Mouse (Mus musculus): Measurements from ENCODE around the gene Cenpt. TPM values are rescaled to one million over a fixed set of nuclear protein-coding genes. Genes with fewer than 3 reads are reported as not detected.

The Cenpt gene
- polyA plus RNA-seq, 1 experiment, result 73.2 TPM

DNA sequence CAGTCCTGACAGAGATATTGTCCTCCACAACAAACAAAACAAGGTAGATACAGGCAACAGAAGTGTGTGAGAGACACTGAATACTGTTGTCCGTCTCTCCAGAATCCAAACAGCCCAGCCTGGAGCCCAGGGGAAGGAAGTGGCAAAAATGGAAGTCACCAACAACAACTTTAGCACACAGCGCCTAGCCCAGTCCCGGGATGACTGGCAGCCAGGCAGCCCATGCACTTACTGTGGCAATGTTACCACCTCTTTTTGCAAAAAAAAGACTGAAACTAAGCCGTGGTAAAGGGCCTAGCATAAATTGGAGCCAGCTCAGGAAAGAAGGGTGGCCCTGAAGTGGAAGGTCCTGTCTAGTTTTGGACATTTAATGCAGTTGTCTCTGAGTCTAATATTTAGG, 26.7 kb downstream of the Cenpt start:
- peak overlapping the region; percentile 92 for H3K4me3 ChIP-seq (replicated peaks; ENCODE audit: control insufficient read depth, low read depth, low read length)
- peak overlapping the region; percentile 67 for H3K27ac ChIP-seq (ENCODE audit: control insufficient read depth, insufficient read depth, low read depth, low read length, poor library complexity)
- TF ChIP-seq CTCF (IDR thresholded peaks at IDR 0.05; ENCODE audit: control insufficient read depth, insufficient read depth, low read length) (no peak), POLR2A (IDR thresholded peaks at IDR 0.05; ENCODE audit: borderline replicate concordance, control insufficient read depth, low read depth, low read length) (peak; percentile 21; the same call in 1 of the 2 replicates)
- peaks cover 2% of the 10 kb centered on the region; the same call in 1 of the 2 replicates for H3K4me1 ChIP-seq (ENCODE audit: control insufficient read depth, insufficient read depth, low read length)
- WGBS, result 3% methylated on average over 4 of the region's 4 CpGs

DNA sequence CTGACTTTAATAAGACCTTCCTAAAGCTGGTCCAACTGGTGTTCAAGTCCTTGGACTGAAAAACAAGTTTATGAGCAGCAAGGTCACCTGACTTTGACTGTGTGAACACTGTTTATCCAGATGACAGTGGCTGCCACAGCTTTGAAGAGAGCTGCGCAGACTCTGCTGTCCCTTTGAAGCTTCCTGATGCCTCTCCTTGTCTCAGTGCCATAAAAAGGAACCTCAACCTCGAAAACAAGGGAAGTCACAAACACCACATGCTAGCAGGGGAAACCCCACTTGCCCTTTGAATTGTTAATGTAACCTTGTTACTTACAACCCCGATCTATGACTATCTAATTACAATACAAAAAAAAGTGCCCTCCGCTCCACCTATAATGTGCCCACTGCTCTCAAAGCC, 27.6 kb downstream of the Cenpt start:
- no peak for TF ChIP-seq POLR2A (IDR thresholded peaks at IDR 0.05; ENCODE audit: borderline replicate concordance, control insufficient read depth, low read depth, low read length)
- no peak for TF ChIP-seq CTCF (IDR thresholded peaks at IDR 0.05; ENCODE audit: control insufficient read depth, insufficient read depth, low read length)
- Histone ChIP-seq H3K4me1 (ENCODE audit: control insufficient read depth, insufficient read depth, low read length) (peaks cover 2% of the 10 kb centered on the region; the same call in 1 of the 2 replicates), H3K4me3 (replicated peaks; ENCODE audit: control insufficient read depth, low read depth, low read length) (peak overlapping the region; percentile 62), H3K27ac (ENCODE audit: control insufficient read depth, insufficient read depth, low read depth, low read length, poor library complexity) (peak overlapping the region; percentile 65)
- WGBS, result 42% methylated on average over 4 of the region's 4 CpGs

DNA sequence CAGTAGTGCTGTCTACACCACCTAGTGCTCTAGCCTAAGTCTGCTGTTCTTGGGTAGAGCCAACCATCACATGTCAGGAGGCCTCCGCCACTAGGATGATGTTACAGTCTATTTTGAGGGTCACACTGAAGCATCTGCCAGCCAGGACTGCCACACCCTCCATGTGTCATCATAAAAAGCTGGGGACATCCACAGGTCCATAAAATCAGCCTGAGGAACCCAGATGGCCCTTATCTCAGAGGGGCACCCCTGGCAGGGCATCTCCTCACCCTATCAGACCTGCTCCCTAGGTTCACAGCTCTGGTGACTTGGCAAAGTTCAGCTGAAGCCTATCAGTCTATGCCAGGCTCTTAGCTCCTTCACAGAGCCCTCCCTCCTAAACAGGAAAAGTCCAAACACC, 32.2 kb downstream of the Cenpt start:
- Histone ChIP-seq H3K27ac (ENCODE audit: control insufficient read depth, insufficient read depth, low read depth, low read length, poor library complexity) (peak overlapping the region; percentile 90), H3K4me3 (replicated peaks; ENCODE audit: control insufficient read depth, low read depth, low read length) (no peak overlapping the region), H3K4me1 (ENCODE audit: control insufficient read depth, insufficient read depth, low read length) (peaks cover 4% of the 10 kb centered on the region; the same call in 1 of the 2 replicates)
- TF ChIP-seq POLR2A (IDR thresholded peaks at IDR 0.05; ENCODE audit: borderline replicate concordance, control insufficient read depth, low read depth, low read length) (no peak), CTCF (IDR thresholded peaks at IDR 0.05; ENCODE audit: control insufficient read depth, insufficient read depth, low read length) (no peak)
- WGBS, result 65% methylated on average over 1 of the region's 1 CpGs

DNA sequence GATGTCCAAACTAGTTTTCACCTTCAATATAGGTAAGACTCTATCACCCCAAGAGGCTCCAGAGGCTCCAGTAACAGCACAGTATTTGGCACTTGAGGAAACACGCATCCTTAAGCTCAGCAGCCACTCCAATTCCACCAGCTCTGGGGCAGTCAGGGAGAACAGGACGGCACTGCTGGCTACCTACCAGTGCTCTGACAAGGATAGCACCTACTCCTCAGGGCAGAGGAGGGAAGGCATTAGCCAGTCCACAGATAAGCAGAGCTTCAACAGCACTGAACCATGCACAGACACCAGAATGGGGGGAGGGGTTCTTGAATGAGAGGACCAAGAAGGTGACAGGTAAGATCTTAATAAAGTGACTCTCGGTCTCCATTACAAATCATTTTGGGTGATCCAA, 33.4 kb downstream of the Cenpt start:
- Histone ChIP-seq H3K27ac (ENCODE audit: control insufficient read depth, insufficient read depth, low read depth, low read length, poor library complexity) (peak overlapping the region; percentile 40; the same call in 1 of the 2 replicates), H3K4me3 (replicated peaks; ENCODE audit: control insufficient read depth, low read depth, low read length) (no peak overlapping the region), H3K4me1 (ENCODE audit: control insufficient read depth, insufficient read depth, low read length) (peaks cover 4% of the 10 kb centered on the region; the same call in 1 of the 2 replicates)

DNA sequence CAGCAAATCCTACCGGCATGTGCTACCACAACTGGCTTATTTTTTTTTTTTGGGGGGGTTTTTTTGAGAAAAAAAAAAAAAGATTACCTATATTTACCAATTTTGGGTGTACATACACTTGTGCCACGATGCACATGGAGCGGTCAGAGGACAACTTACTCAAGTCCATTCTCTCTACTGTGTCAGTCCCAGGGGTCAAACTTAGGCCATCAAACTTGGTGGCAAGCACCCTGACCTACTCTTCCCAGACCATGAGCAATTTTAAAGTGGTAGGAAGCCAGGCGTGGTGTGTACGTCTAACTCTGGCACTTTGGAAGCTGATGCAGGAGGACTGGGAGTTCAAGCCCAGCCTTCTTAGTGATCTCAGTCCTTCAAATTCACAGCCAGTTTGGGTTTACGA, 39.8 kb downstream of the Cenpt start:
- TF ChIP-seq POLR2A (IDR thresholded peaks at IDR 0.05; ENCODE audit: borderline replicate concordance, control insufficient read depth, low read depth, low read length), result no peak
- no peak for TF ChIP-seq CTCF (IDR thresholded peaks at IDR 0.05; ENCODE audit: control insufficient read depth, insufficient read depth, low read length)
- WGBS, result 92% methylated on average over 6 of the region's 6 CpGs
- peaks cover 8% of the 10 kb centered on the region for H3K4me1 ChIP-seq (ENCODE audit: control insufficient read depth, insufficient read depth, low read length)
- H3K4me3 ChIP-seq (replicated peaks; ENCODE audit: control insufficient read depth, low read depth, low read length), result no peak overlapping the region
- no peak overlapping the region for H3K27ac ChIP-seq (ENCODE audit: control insufficient read depth, insufficient read depth, low read depth, low read length, poor library complexity)

More for the DNA sequence above, 33.4 kb downstream of the Cenpt start:
- WGBS, result 74% methylated on average over 3 of the region's 3 CpGs
- TF ChIP-seq POLR2A (IDR thresholded peaks at IDR 0.05; ENCODE audit: borderline replicate concordance, control insufficient read depth, low read depth, low read length) (no peak), CTCF (IDR thresholded peaks at IDR 0.05; ENCODE audit: control insufficient read depth, insufficient read depth, low read length) (no peak)

GRCm38 (mm10) chr8:105812511-105812910, 40.6 kb downstream of the Cenpt start:
- H3K4me1 ChIP-seq (ENCODE audit: control insufficient read depth, insufficient read depth, low read length), result peaks cover 8% of the 10 kb centered on the region
- WGBS, result 86% methylated on average over 5 of the region's 5 CpGs
- H3K4me3 ChIP-seq (replicated peaks; ENCODE audit: control insufficient read depth, low read depth, low read length), result no peak overlapping the region
- H3K27ac ChIP-seq (ENCODE audit: control insufficient read depth, insufficient read depth, low read depth, low read length, poor library complexity), result no peak overlapping the region; the same call in 1 of the 2 replicates
- TF ChIP-seq CTCF (IDR thresholded peaks at IDR 0.05; ENCODE audit: control insufficient read depth, insufficient read depth, low read length), result no peak
- no peak for TF ChIP-seq POLR2A (IDR thresholded peaks at IDR 0.05; ENCODE audit: borderline replicate concordance, control insufficient read depth, low read depth, low read length)

DNA sequence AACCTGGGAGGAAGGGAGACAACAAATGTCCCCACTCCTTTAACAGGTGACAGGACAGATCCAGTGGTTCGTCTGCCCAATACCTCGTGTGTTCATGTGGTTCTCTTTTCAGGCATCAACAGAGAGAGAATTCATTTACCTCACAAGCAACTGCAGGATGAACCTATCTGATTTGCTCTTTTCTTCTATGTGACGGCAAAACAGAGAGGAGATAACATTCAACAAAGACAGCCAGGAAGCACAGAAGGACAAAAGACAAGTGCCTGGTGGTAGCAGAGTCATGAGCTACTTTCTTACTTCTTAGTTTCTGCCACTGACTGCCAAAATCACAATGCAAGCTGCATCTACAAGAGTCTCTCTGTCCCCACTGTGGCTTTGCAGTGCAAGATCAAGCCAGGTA, 41.5 kb downstream of the Cenpt start:
- 56% methylated on average over 3 of the region's 3 CpGs for WGBS
- H3K4me3 ChIP-seq (replicated peaks; ENCODE audit: control insufficient read depth, low read depth, low read length), result no peak overlapping the region
- no peak overlapping the region for H3K27ac ChIP-seq (ENCODE audit: control insufficient read depth, insufficient read depth, low read depth, low read length, poor library complexity)
- TF ChIP-seq POLR2A (IDR thresholded peaks at IDR 0.05; ENCODE audit: borderline replicate concordance, control insufficient read depth, low read depth, low read length) (no peak), CTCF (IDR thresholded peaks at IDR 0.05; ENCODE audit: control insufficient read depth, insufficient read depth, low read length) (no peak)
- H3K4me1 ChIP-seq (ENCODE audit: control insufficient read depth, insufficient read depth, low read length), result peaks cover 9% of the 10 kb centered on the region

DNA sequence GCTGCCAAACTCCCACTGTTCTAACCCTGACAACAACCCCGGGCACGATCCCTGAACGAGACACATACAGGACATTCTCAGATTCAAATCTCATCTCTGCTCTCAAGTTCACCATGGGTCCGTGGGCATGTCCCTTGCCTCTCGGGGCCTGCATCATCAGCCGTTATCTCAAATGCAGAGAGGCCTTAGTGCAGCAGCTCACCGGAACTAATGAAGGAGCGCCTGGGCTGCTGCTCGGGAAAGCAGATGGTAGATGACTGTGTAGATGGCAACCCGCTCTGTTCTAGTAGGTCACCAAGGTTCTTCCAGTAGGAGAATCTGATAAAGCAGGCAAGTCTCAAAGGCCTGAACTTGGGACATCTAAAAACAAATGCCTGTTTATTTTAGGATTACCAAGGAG, 42.0 kb downstream of the Cenpt start:
- no peak for TF ChIP-seq POLR2A (IDR thresholded peaks at IDR 0.05; ENCODE audit: borderline replicate concordance, control insufficient read depth, low read depth, low read length)
- no peak for TF ChIP-seq CTCF (IDR thresholded peaks at IDR 0.05; ENCODE audit: control insufficient read depth, insufficient read depth, low read length)
- H3K27ac ChIP-seq (ENCODE audit: control insufficient read depth, insufficient read depth, low read depth, low read length, poor library complexity), result no peak overlapping the region
- H3K4me1 ChIP-seq (ENCODE audit: control insufficient read depth, insufficient read depth, low read length), result peaks cover 10% of the 10 kb centered on the region
- 73% methylated on average over 10 of the region's 10 CpGs for WGBS
- no peak overlapping the region for H3K4me3 ChIP-seq (replicated peaks; ENCODE audit: control insufficient read depth, low read depth, low read length)
